Mouse (Mus musculus): Measurements from ENCODE around the gene Ifit1bl1. TPM values are rescaled to one million over a fixed set of nuclear protein-coding genes. Genes with fewer than 3 reads are reported as not detected.

Ifit1bl1 gene
- total RNA-seq (2023), result under 1 TPM; 0.62 to 0.95 TPM

GRCm38 (mm10) chr19:34601888-34602287 is at the start of gene Ifit1bl1:
TSS of gene Ifit1bl1 (minus strand) at chr19:34601956.

DNA sequence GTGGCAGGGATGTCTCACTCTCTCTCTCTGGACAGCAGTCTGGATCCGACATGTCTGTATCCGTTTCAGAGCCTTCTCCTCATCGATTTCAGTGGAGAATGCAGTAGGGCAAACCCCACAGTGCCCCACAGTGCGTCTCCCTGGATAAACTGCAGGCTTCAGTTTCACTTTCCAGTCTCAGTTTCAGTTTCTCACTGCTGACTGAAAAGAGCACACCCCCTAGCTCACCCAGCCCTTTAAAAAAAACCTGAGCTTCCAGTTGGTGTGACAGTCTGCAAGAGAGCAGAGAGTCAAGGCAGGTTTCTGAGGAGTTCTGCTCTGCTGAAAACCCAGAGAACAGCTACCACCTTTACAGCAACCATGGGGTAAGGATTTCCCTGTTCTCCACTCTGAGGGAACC is 38.9 kb upstream of the Ifit1bl1 start, which contains the start of the genes Ifit1bl2 and Ifit1:
TSS of gene Ifit1bl2 (minus strand) at position 121 of the 400 bp plus-strand sequence.
TSS of gene Ifit1 (plus strand) at position 249 of the 400 bp plus-strand sequence.

GRCm38 (mm10) chr19:34607237-34608051 is 5.7 kb upstream of the Ifit1bl1 start, which contains the start of gene Ifit3b:
TSS of gene Ifit3b (plus strand) at chr19:34607970.

DNA sequence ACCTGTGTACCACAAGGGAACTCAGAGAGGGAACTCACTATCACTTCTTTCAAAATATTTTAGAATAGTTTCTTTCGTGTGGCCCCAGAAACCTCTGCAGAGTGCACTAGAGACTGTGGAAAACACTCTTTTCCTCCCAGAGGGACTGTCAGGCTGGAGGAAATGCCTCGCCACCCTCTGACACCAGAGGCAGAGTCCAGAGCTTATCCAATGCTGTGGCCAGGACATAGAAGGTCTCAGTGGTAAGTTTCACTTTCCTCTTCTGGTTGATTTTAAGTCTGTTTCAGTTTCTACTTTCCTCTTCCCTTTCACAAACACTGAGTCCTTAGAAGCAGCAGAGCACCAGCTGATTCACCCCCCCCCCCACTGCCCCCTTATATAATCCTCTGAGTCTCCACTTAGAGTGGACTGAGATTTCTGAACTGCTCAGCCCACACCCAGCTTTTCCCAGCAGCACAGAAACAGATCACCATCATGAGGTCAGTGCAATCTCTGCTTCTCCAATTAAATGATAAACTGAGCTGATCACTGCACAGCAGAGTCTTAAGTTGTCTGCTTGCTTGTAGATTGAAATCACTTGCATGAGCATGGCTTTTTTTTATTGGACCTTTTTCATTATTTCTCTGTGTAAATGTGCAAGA is 18.5 kb downstream of the Ifit1bl1 start, which contains the start of gene Ifit3:
TSS of gene Ifit3 (plus strand) at position 406 of the 641 bp plus-strand sequence.

GRCm38 (mm10) chr19:34550534-34551223 is 51.1 kb downstream of the Ifit1bl1 start, which contains the start of gene Ifit2:
TSS of gene Ifit2 (plus strand) at chr19:34550694.

Other genes starting within 250 kb of the Ifit1bl1 start
- not detected for gene Ch25h, start 126.8 kb downstream of the Ifit1bl1 start, total RNA-seq (2023)
- 10 to 100 TPM; 58.2 to 68.5 TPM for gene Lipa, start 74.5 kb downstream of the Ifit1bl1 start, total RNA-seq (2023)
- gene Ifit2, start 51.3 kb downstream of the Ifit1bl1 start, total RNA-seq (2023), result 1 to 10 TPM; 4.1 to 4.4 TPM
- 1 to 10 TPM; 2.9 to 7.7 TPM for gene Ifit3, start 18.4 kb downstream of the Ifit1bl1 start, total RNA-seq (2023)
- gene Ifit3b, start 6.0 kb upstream of the Ifit1bl1 start, total RNA-seq (2023), result 1 to 10 TPM; 1.4 to 2.7 TPM
- gene Ifit1bl2, start 38.8 kb upstream of the Ifit1bl1 start, total RNA-seq (2023), result 10 to 100 TPM; 15.4 to 18.9 TPM
- 1 to 10 TPM; 3.2 to 3.5 TPM for gene Ifit1, start 38.9 kb upstream of the Ifit1bl1 start, total RNA-seq (2023)
- gene Slc16a12, start 145.3 kb upstream of the Ifit1bl1 start, total RNA-seq (2023), result not detected